Mouse (Mus musculus) granulocyte monocyte progenitor cell, adult 5-6 weeks (primary cell): ENCODE results near the gene Plcl2. TPM values are rescaled to one million over a fixed set of nuclear protein-coding genes. Genes with fewer than 3 reads are reported as not detected.
"Not testable (repeated sequence)": the region's sequence is repeated elsewhere in the genome, so short reads cannot be mapped to it uniquely, and the experiment has no call there.

ENCODE experiments used
- ATAC-seq: replicated peaks from 2 replicates; pipeline ENCODE4 v1.8.0; 2016; ENCODE audit warnings: mild to moderate bottlenecking, moderate TSS enrichment, inconsistent platforms; ENCODE audit not compliant: poor library complexity, severe bottlenecking
- total RNA-seq, 2 experiments: library from RNA; stranded (forward) in 1 of 2; stranded (reverse) in 1 of 2; fragments of 200-712, 200-1000 nt in 1 of 2; fragments of >200 nt in 1 of 2; fragmentation: Nextera tagmentation in 1 of 2; gene quantifications; 2 replicates each; pipeline ENCODE4 v1.2.3; 2014 to 2017

The Plcl2 gene
- total RNA-seq, 2 experiments from 2014 or later: 22.9 to 40.1 TPM

- no peak for ATAC-seq
Observed at GRCm38 (mm10) chr17:50525821-50526220, 16.6 kb downstream of the Plcl2 start.

GRCm38 (mm10) chr17:50530089-50530488, 20.9 kb downstream of the Plcl2 start:
- peak; percentile 38 for ATAC-seq

- ATAC-seq: not testable (repeated sequence)
Observed at GRCm38 (mm10) chr17:50534889-50535288, 25.7 kb downstream of the Plcl2 start.

- no peak for ATAC-seq
Observed at GRCm38 (mm10) chr17:50536409-50537194, 27.4 kb downstream of the Plcl2 start.

GRCm38 (mm10) chr17:50537786-50538185, 28.6 kb downstream of the Plcl2 start:
- no peak for ATAC-seq

GRCm38 (mm10) chr17:50544860-50545259, 35.7 kb downstream of the Plcl2 start:
- ATAC-seq: no peak

- ATAC-seq: peak; percentile 20; the same call in 1 of the 2 replicates
Observed at GRCm38 (mm10) chr17:50545274-50545673, 36.1 kb downstream of the Plcl2 start.

- no peak for ATAC-seq
Observed at GRCm38 (mm10) chr17:50552130-50552529, 42.9 kb downstream of the Plcl2 start.

GRCm38 (mm10) chr17:50557566-50558238, 48.5 kb downstream of the Plcl2 start:
- ATAC-seq: no peak

GRCm38 (mm10) chr17:50558239-50558625, 49.0 kb downstream of the Plcl2 start:
- ATAC-seq: no peak

GRCm38 (mm10) chr17:50565376-50566123, 56.3 kb downstream of the Plcl2 start:
- no peak for ATAC-seq

- ATAC-seq: peak; percentile 69
Observed at GRCm38 (mm10) chr17:50568846-50569245, 59.6 kb downstream of the Plcl2 start.

- ATAC-seq: not testable (repeated sequence)
Observed at GRCm38 (mm10) chr17:50570228-50570627, 61.0 kb downstream of the Plcl2 start.

- peak; percentile 53 for ATAC-seq
Observed at GRCm38 (mm10) chr17:50570681-50571398, 61.6 kb downstream of the Plcl2 start.

- peak; percentile 58 for ATAC-seq
Observed at GRCm38 (mm10) chr17:50574161-50574560, 65.0 kb downstream of the Plcl2 start.

GRCm38 (mm10) chr17:50580416-50580815, 71.2 kb downstream of the Plcl2 start:
- ATAC-seq: peak; percentile 21; the same call in 1 of the 2 replicates

- ATAC-seq: no peak
Observed at GRCm38 (mm10) chr17:50586834-50587233, 77.6 kb downstream of the Plcl2 start.

- peak; percentile 46 for ATAC-seq
Observed at GRCm38 (mm10) chr17:50587941-50588340, 78.7 kb downstream of the Plcl2 start.

GRCm38 (mm10) chr17:50600178-50600577, 91.0 kb downstream of the Plcl2 start:
- ATAC-seq: no peak

GRCm38 (mm10) chr17:50600696-50601095, 91.5 kb downstream of the Plcl2 start:
- ATAC-seq: no peak
